Mouse (Mus musculus): ENCODE results near the gene Tk1. TPM values are rescaled to one million over a fixed set of nuclear protein-coding genes. Genes with fewer than 3 reads are reported as not detected.
"Not testable (repeated sequence)": the region's sequence is repeated elsewhere in the genome, so short reads cannot be mapped to it uniquely, and the experiment has no call there.

Gene Tk1
- polyA plus RNA-seq, 1 experiment, result 9.8 TPM

GRCm38 (mm10) chr11:117791441-117791761, 34.5 kb downstream of the Tk1 start:
- DNase-seq (ENCODE audit: low read depth), result no peak

DNA sequence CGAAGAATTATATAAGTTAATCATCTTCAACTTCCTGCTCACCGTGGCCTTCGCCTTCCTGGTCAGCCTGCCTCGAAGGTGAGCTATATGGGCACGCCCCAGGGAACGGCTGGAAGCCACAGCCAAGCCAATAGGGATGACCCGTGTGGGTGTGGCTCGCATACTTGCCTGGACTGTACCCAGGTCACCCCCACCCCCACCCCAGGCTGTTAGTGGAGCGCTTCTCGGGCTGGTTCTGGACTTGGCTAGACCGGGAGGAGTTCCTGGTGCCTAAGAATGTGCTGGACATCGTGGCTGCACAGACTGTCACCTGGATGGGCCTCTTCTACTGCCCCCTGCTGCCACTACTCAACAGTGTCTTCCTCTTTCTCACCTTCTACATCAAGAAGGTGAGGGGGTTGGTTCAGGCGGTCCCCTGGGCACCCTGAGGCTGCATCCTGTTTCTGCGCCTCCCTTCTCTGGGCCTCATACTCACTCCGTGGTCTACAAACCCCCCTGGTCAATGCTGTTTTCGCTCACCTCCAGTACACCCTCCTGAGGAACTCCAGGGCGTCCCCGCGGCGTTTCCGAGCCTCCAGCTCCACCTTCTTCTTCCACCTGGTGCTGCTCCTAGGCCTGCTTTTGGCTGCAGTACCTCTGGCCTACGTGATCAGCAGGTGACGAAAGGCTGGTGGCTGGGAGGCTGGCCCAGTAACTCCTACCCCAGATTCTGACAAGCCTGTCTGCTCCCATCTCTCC, 35.0 kb downstream of the Tk1 start:
- no peak for DNase-seq (ENCODE audit: low read depth)

DNA sequence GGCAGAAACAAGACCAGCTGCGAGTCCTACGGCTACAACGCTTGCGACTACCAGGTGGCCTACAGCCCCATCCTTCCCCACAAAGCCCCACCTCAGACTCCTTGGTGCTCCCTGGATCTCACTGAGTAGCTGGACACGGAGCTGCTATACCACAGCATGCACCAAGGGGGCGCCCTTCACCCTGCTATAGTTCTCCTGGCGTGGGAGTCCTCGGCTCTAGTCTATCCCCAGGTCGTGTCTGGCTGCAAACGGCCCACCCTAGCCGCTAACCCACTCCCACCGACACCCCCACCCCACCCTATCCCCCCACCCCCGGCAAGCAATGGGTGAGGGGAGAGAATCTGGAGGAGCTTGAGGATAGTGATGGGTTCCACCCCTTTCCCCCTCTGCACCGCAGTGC, 35.6 kb downstream of the Tk1 start:
- no peak for DNase-seq (ENCODE audit: low read depth)

DNA sequence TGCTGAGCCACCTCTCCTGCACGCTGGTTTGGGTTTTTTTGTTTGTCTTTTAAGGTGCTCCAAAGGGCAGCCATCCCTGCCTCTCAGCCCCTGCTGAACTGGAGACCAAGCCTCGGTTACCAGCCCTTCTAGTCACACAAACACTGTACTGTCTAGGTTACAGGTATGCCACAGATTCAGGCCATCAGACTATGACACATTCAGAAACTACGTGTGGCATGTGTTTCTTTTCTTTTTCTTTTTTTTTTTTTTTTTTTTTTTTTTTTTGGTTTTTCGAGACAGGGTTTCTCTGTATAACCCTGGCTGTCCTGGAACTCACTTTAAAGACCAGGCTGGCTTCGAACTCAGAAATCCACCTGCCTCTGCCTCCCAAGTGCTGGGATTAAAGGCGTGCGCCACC, 37.4 kb downstream of the Tk1 start:
- not testable (repeated sequence) for DNase-seq (ENCODE audit: low read depth)

GRCm38 (mm10) chr11:117786294-117786693, 39.6 kb downstream of the Tk1 start:
- DNase-seq (ENCODE audit: low read depth), result no peak

DNA sequence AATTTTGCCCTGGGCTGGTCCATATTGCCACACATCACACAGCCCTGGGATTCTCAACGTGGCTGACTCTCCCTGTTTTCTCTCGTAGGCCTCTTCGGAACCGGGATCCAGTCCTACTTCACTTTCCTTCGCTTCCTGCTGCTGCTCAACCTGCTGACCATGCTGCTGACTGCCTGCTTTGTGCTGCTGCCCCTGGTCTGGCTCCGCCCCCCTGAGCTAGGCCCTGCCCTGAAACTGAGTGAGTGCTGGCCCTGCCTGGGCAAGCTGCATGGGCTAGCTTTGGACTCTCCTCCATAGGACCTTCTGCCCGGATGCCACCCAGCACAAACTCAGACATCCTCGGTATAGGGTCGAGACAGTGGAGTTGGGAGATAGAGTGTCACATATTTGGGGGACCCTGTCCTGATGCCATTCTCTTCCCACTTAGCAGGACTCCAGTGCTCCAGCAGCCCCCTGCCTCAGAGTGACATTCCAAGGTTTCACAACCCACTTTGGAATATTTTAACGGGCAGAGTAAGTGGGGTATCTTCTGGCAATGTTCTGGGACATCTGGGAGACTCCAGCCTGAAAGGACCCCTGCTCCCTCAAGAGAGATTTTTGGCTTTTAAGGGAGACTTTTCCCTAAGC, 42.1 kb downstream of the Tk1 start:
- DNase-seq (ENCODE audit: low read depth), result no peak

DNA sequence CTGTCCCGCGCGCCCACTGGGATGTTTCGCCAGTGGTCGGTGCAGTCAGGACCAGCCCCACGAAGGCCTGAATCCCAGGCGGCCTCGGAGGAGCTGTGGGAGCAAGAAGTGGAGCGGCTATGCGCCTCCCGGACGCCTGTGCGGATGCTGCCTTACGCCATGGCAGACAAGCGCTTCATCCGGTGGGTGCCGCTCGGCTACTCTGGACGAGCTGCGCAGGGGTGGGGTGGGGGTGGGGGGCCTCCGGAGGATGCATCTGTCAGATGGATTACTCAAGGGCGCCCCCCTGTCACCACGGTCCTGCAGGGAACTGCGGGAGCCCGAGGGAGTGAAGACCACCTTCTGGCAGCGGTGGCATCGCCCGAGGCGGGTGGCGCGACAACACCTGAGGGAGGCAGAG, 42.8 kb downstream of the Tk1 start:
- no peak for DNase-seq (ENCODE audit: low read depth)

- no peak for DNase-seq (ENCODE audit: low read depth)
Observed at GRCm38 (mm10) chr11:117782705-117783034, 43.2 kb downstream of the Tk1 start.

DNA sequence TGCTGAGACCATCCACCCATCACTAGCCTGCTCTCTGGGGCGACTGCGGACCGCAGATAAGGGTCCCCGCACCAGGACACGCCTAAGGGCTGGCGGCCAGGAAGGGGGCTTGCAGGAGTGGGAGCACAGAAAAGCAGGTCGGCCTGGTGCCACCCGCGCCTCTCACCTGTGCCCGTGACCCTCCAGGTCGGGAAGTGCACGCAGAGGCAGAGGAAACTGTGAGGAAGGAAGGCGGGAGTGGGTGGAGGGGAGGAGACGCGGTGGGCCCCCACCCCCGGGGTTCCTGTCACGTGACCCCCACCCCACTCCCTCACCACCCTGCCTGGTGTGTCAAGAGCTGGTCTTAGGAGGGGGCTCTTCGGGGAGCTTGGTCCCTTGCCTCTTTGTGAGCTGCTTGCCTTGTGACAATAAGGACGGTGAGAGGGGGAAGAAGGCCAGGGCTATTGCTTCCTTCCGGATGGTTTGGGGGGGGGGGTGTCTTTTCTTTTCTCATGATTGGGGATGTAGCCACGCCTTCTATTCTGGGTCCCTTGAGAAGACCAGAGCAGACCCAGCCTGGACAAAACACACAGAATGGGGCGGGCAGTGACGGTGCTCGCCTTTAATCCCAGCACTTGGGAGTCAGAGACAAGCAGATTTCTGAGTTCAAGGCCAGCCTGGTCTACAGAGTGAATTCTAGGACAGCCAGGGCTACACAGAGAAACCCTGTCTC, 43.7 kb downstream of the Tk1 start, which contains the start of the genes Tmc8 and Tmc6:
Gene Tmc8 (plus strand): TSS at position 84 of the 712 bp plus-strand sequence.
Gene Tmc6 (minus strand): TSS at position 206 of the 712 bp plus-strand sequence.
- DNase-seq (ENCODE audit: low read depth), result no peak

DNA sequence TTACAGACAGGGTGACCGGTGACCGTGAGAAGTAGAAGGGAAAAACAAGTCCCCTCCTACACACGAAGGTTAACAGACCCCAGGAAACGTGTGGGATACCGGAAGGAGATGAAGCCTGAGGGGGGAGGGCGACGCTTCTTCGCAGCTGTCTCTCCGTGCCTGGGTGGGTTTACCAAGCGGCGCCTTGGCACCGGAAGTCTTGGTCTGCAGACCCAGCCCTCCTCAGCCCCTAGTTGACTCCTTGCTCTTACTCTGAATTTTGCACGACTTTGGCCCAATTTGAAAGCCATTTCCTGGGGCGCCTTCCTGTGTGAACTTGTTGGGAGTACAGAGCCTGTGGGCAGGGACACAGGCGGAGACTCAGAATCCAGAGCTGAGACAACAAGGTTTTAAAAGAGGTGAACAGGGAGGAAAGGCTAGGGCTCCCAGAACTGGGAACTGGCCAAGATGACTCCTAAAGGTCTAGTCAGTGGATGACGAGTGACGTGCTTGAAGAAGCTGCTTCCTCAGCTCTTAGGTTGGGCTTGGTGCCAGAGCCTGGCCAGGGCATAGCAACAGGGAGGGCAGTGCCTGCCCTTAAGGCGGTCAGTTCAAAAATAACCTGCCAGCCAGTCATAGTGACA, 44.6 kb downstream of the Tk1 start:
- no peak for DNase-seq (ENCODE audit: low read depth)

- DNase-seq (ENCODE audit: low read depth), result peak; percentile 100
Observed at GRCm38 (mm10) chr11:117780582-117781111, 45.2 kb downstream of the Tk1 start.

GRCm38 (mm10) chr11:117780199-117780515, 45.7 kb downstream of the Tk1 start:
- DNase-seq (ENCODE audit: low read depth), result peak; percentile 26

DNA sequence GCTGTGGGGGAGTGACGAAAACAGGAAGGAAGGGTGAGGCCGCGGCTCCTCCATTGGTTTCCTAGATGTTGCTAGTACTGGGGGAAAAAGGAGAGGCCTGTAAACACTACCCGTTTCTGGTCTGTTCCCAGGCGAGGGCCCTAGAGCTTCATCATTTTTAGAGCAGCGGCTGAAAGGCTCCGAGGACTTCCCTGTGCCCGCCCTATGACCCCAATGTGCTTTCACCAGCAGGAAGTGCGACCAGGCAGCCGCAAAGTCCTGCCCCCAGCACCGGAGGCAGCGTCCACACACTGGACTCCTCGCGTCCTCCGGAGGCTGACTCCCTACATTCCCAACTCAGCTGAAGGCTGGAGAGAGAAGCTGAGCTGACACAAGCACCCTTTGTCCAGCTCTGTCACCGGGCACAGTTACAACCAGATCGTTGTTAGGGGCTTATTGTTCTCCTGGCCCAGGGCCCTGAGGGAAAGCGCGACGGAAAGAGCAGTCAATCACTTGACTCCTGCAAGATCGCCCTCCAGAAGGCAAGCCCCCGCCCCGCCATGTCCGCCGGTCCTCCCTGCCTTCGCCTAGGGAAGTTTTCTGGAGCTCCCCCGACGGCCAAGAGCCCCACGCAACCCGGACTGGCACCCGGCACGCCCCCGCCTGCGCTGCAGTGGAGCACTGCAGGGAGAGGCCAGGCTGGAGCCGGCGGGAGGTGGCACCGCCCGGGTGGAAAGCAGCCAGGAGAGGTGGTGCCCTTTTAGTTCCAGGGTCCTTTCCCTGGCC, 46.3 kb downstream of the Tk1 start:
- DNase-seq (ENCODE audit: low read depth), result no peak

- DNase-seq (ENCODE audit: low read depth), result no peak
Observed at GRCm38 (mm10) chr11:117778851-117779433, 47.0 kb downstream of the Tk1 start.

DNA sequence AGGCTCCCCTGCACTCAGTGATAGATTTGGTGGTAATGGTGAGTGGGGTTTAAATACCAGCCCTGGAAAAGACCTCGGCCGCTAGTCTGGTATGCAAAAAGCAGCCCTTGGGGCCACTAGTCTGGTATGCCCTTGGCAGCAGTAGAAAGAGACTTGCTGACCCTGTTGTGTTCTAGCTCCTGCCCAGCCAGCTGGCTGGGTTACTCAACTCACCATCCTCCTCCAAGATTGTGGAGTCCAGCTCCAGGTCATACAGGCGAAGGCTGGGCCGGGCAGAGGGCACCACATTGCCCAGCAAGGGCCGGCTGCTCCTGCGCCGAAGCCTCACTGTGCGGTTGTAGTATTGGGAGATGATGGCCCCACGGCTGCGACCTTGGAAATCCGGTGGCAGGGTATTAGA, 47.9 kb downstream of the Tk1 start:
- no peak for DNase-seq (ENCODE audit: low read depth)

GRCm38 (mm10) chr11:117777111-117777510, 48.8 kb downstream of the Tk1 start:
- DNase-seq (ENCODE audit: low read depth), result no peak

- DNase-seq (ENCODE audit: low read depth), result no peak
Observed at GRCm38 (mm10) chr11:117776085-117776792, 49.7 kb downstream of the Tk1 start.

- no peak for DNase-seq (ENCODE audit: low read depth)
Observed at GRCm38 (mm10) chr11:117775540-117775939, 50.4 kb downstream of the Tk1 start.

GRCm38 (mm10) chr11:117774925-117775324, 51.0 kb downstream of the Tk1 start:
- no peak for DNase-seq (ENCODE audit: low read depth)

DNA sequence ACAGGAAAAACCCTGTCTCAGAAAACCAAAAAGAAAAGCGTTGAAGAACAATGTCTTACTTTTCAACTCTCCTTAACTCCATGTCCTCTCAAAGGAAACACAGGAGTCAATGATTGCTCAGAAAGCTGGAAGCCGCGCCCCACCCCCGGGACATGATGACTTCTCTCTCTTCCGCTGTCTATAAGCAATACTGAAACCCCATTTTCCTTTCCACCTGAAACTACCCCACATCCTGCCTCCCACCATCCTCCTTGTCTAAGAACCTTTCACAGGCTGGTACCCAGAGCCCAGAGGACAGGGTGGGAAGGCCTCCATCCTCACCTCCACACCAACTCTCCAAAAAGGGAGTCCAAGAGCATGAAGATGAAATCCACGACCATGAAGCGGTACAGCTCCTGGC, 53.5 kb downstream of the Tk1 start:
- no peak for DNase-seq (ENCODE audit: low read depth)

DNA sequence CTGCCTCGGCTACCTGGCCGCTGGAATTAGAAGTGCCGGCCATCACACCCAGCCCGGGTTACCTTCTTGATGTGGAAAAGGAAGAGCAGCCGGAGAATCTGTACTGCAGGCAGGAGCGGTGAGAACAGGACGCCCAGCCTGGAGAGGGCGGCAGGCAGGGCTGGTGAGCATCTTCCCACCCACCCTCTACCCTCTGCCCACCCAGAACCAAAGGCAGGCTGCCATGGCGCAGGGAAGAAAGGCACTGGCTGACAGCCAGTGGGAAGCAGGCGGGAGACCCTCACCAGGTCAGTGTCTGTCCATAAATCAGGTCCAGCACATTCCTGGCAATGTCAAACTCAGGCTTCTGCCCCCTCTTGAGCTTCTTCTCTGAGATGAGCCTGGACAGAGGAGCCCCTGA, 55.5 kb downstream of the Tk1 start:
- no peak for DNase-seq (ENCODE audit: low read depth)

Data from gonadal fat pad, adult 2 months (tissue).